Mouse (Mus musculus): ENCODE data around the gene Tmppe. TPM values are rescaled to one million over a fixed set of nuclear protein-coding genes. Genes with fewer than 3 reads are reported as not detected.
"Not testable (repeated sequence)": the region's sequence is repeated elsewhere in the genome, so short reads cannot be mapped to it uniquely, and the experiment has no call there.

The Tmppe gene
- 1 to 10 TPM; 1.4 to 1.5 TPM for total RNA-seq (2021)
- long read RNA-seq, experiment 1, result 0 reads
- long read RNA-seq, experiment 2, result 0 reads

GRCm38 (mm10) chr9:114400949-114401684 lies at the start of gene Tmppe, which contains the start of gene Glb1:
Gene Tmppe, plus strand, starts transcription at chr9:114401105.
Gene Glb1, plus strand, starts transcription at chr9:114401076.
- DNase-seq, result peak; percentile 81

GRCm38 (mm10) chr9:114367783-114368470 lies 33.0 kb upstream of the Tmppe start:
- peak; percentile 72 for DNase-seq

- DNase-seq, result no peak
These were observed 32.4 kb upstream of the Tmppe start for GRCm38 (mm10) chr9:114368471-114368858.

- not testable (repeated sequence) for DNase-seq
These were observed 31.5 kb upstream of the Tmppe start for GRCm38 (mm10) chr9:114369389-114369788.

GRCm38 (mm10) chr9:114371717-114372116 lies 29.2 kb upstream of the Tmppe start:
- DNase-seq, result not testable (repeated sequence)

GRCm38 (mm10) chr9:114375276-114375962 lies 25.5 kb upstream of the Tmppe start:
- no peak for DNase-seq

- DNase-seq, result no peak
These were observed 23.7 kb upstream of the Tmppe start for GRCm38 (mm10) chr9:114377168-114377567.

- no peak for DNase-seq
These were observed 21.0 kb upstream of the Tmppe start for GRCm38 (mm10) chr9:114379871-114380270.

- no peak for DNase-seq
These were observed 19.8 kb upstream of the Tmppe start for GRCm38 (mm10) chr9:114380881-114381733.

- no peak for DNase-seq
These were observed 17.8 kb upstream of the Tmppe start for GRCm38 (mm10) chr9:114382936-114383710.

- no peak for DNase-seq
These were observed 16.2 kb upstream of the Tmppe start for GRCm38 (mm10) chr9:114384691-114385090.

- DNase-seq, result no peak
These were observed 15.7 kb upstream of the Tmppe start for GRCm38 (mm10) chr9:114385160-114385559.

GRCm38 (mm10) chr9:114387086-114387485 lies 13.8 kb upstream of the Tmppe start:
- no peak for DNase-seq

GRCm38 (mm10) chr9:114388288-114388687 lies 12.6 kb upstream of the Tmppe start:
- DNase-seq, result no peak

GRCm38 (mm10) chr9:114388701-114389370 lies 12.1 kb upstream of the Tmppe start:
- peak; percentile 31 for DNase-seq

- no peak for DNase-seq
These were observed 11.5 kb upstream of the Tmppe start for GRCm38 (mm10) chr9:114389371-114389904.

- DNase-seq, result peak; percentile 55
These were observed 10.8 kb upstream of the Tmppe start, which contains the start of gene Crtap for GRCm38 (mm10) chr9:114389905-114390748. Gene Crtap, minus strand, starts transcription at chr9:114390675.

GRCm38 (mm10) chr9:114390749-114391075 lies 10.2 kb upstream of the Tmppe start:
- DNase-seq, result no peak

- not testable (repeated sequence) for DNase-seq
These were observed 6.8 kb upstream of the Tmppe start for GRCm38 (mm10) chr9:114394136-114394535.
